Comparison of ENCODE assay signal across 8 mouse cellular contexts in genomic region chr4:148168287-148168686, GRCm38 (mm10). TPM values are rescaled to one million over a fixed set of nuclear protein-coding genes. Genes with fewer than 3 reads are reported as not detected.
DNase-seq lines count a peak whose midpoint lies in the region; ATAC-seq and TF ChIP-seq lines count a peak whose summit lies in the region.

No protein-coding gene starts in this region.

- H3K9ac ChIP-seq in forebrain, postnatal 0 days: no peak overlapping the region
- no peak overlapping the region for H3K9ac ChIP-seq in forebrain, embryonic 12.5 days
- no peak overlapping the region for H3K9ac ChIP-seq in midbrain, embryonic 11.5 days (ENCODE audit: low read length)
- no peak overlapping the region for H3K9ac ChIP-seq in midbrain, embryonic 13.5 days (replicated peaks)
- H3K9ac ChIP-seq in embryonic facial prominence, embryonic 14.5 days (ENCODE audit: low read depth, low read length): no peak overlapping the region

- H3K27ac ChIP-seq in forebrain, postnatal 0 days (ENCODE audit: low read depth, low read length): no peak overlapping the region
- H3K27ac ChIP-seq in forebrain, embryonic 12.5 days: no peak overlapping the region
- H3K27ac ChIP-seq in midbrain, embryonic 11.5 days (ENCODE audit: low read depth, low read length): no peak overlapping the region
- no peak overlapping the region for H3K27ac ChIP-seq in midbrain, embryonic 13.5 days
- no peak overlapping the region for H3K27ac ChIP-seq in embryonic facial prominence, embryonic 14.5 days (replicated peaks; ENCODE audit: low read depth, low read length)

- ATAC-seq in forebrain, postnatal 0 days: no peak
- ATAC-seq in forebrain, embryonic 12.5 days (ENCODE audit: low FRiP score): no peak
- no peak for ATAC-seq in midbrain, embryonic 11.5 days (ENCODE audit: low FRiP score)
- ATAC-seq in midbrain, embryonic 13.5 days: no peak
- no peak for ATAC-seq in embryonic facial prominence, embryonic 14.5 days (ENCODE audit: low read depth)

- no peaks in the 10 kb centered on the region for H3K36me3 ChIP-seq in forebrain, postnatal 0 days (ENCODE audit: insufficient read depth)
- H3K36me3 ChIP-seq in forebrain, embryonic 12.5 days (replicated peaks): no peaks in the 10 kb centered on the region
- no peaks in the 10 kb centered on the region for H3K36me3 ChIP-seq in midbrain, embryonic 11.5 days (ENCODE audit: control insufficient read depth, insufficient read depth, low read length)
- H3K36me3 ChIP-seq in midbrain, embryonic 13.5 days: no peaks in the 10 kb centered on the region
- no peaks in the 10 kb centered on the region for H3K36me3 ChIP-seq in embryonic facial prominence, embryonic 14.5 days (ENCODE audit: control insufficient read depth, insufficient read depth, low read length)

- no peaks in the 10 kb centered on the region for H3K9me3 ChIP-seq in forebrain, postnatal 0 days (ENCODE audit: low read length)
- no peaks in the 10 kb centered on the region for H3K9me3 ChIP-seq in forebrain, embryonic 12.5 days
- H3K9me3 ChIP-seq in midbrain, embryonic 11.5 days (ENCODE audit: control insufficient read depth, low read length): no peaks in the 10 kb centered on the region
- H3K9me3 ChIP-seq in midbrain, embryonic 13.5 days: no peaks in the 10 kb centered on the region
- no peaks in the 10 kb centered on the region for H3K9me3 ChIP-seq in embryonic facial prominence, embryonic 14.5 days (ENCODE audit: control insufficient read depth, low read length)

- TF ChIP-seq CTCF in forebrain, postnatal 0 days (IDR thresholded peaks at IDR 0.05; ENCODE audit: low read depth): peak; percentile 80

- H3K4me3 ChIP-seq in forebrain, postnatal 0 days (ENCODE audit: low read depth, low read length): no peak overlapping the region
- no peak overlapping the region for H3K4me3 ChIP-seq in forebrain, embryonic 12.5 days (replicated peaks)
- H3K4me3 ChIP-seq in midbrain, embryonic 11.5 days (ENCODE audit: low read depth, low read length): no peak overlapping the region
- no peak overlapping the region for H3K4me3 ChIP-seq in midbrain, embryonic 13.5 days (replicated peaks)
- H3K4me3 ChIP-seq in embryonic facial prominence, embryonic 14.5 days (ENCODE audit: low read depth, low read length): no peak overlapping the region

- H3K27me3 ChIP-seq in forebrain, postnatal 0 days (ENCODE audit: insufficient read depth, low read length): peaks cover 46% of the 10 kb centered on the region
- peaks cover 89% of the 10 kb centered on the region for H3K27me3 ChIP-seq in forebrain, embryonic 12.5 days
- H3K27me3 ChIP-seq in midbrain, embryonic 11.5 days (ENCODE audit: control insufficient read depth, insufficient read depth, low read length): peaks cover 58% of the 10 kb centered on the region
- H3K27me3 ChIP-seq in midbrain, embryonic 13.5 days: peaks cover 77% of the 10 kb centered on the region
- H3K27me3 ChIP-seq in embryonic facial prominence, embryonic 14.5 days (replicated peaks; ENCODE audit: control insufficient read depth, insufficient read depth, low read length): peaks cover 74% of the 10 kb centered on the region

- 0 out of 2 replicates have a peak, but pooled peaks cover 4% of the 10 kb centered on the region for H3K4me1 ChIP-seq in forebrain, postnatal 0 days (ENCODE audit: insufficient read depth)
- H3K4me1 ChIP-seq in forebrain, embryonic 12.5 days: peaks cover 46% of the 10 kb centered on the region
- H3K4me1 ChIP-seq in midbrain, embryonic 11.5 days (ENCODE audit: control insufficient read depth, insufficient read depth, low read length): peaks cover 14% of the 10 kb centered on the region
- peaks cover 48% of the 10 kb centered on the region for H3K4me1 ChIP-seq in midbrain, embryonic 13.5 days (replicated peaks)
- H3K4me1 ChIP-seq in embryonic facial prominence, embryonic 14.5 days (ENCODE audit: control insufficient read depth, insufficient read depth, low read length): no peaks in the 10 kb centered on the region

- no peak overlapping the region for H3K4me2 ChIP-seq in forebrain, postnatal 0 days (ENCODE audit: low read depth)
- H3K4me2 ChIP-seq in forebrain, embryonic 12.5 days: no peak overlapping the region
- H3K4me2 ChIP-seq in midbrain, embryonic 11.5 days: no peak overlapping the region
- H3K4me2 ChIP-seq in midbrain, embryonic 13.5 days (replicated peaks): no peak overlapping the region
- H3K4me2 ChIP-seq in embryonic facial prominence, embryonic 14.5 days (ENCODE audit: low read depth, low read length): no peak overlapping the region

- WGBS in forebrain, postnatal 0 days: 25% methylated on average over 7 of the region's 7 CpGs
- 28% methylated on average over 7 of the region's 7 CpGs for WGBS in forebrain, embryonic 12.5 days
- 33% methylated on average over 7 of the region's 7 CpGs for WGBS in midbrain, embryonic 11.5 days
- WGBS in midbrain, embryonic 13.5 days: 21% methylated on average over 7 of the region's 7 CpGs
- WGBS in embryonic facial prominence, embryonic 14.5 days: 20% methylated on average over 7 of the region's 7 CpGs

- DNase-seq in forebrain, postnatal 0 days: peak; percentile 80
- peak; percentile 93 for DNase-seq in midbrain, embryonic 11.5 days (ENCODE audit: low spot score, missing footprints)
- peak; percentile 72 for DNase-seq in adrenal gland, postnatal 14 days
- peak; percentile 57 for DNase-seq in embryonic facial prominence, embryonic 14.5 days (ENCODE audit: low spot score)
- DNase-seq in lung, postnatal 36 days: peak; percentile 47
- DNase-seq in thymus, postnatal 0 days (ENCODE audit: low spot score): peak; percentile 75

RNA-seq across cellular contexts. Expression of gene Fbxo2, which starts 7.9 kb away (rescaled TPM):
- 10.2 and 11.9 TPM in 2 replicates for total RNA-seq in forebrain, postnatal 0 days (2014; rRNA removed)
- polyA plus RNA-seq in forebrain, postnatal 0 days (2015; fragmentation: Nextera tagmentation; extraction: Ambion mirVana): 11.4 and 15.6 TPM in 2 replicates
- 1.2 and 1.5 TPM in 2 replicates for polyA plus RNA-seq in forebrain, embryonic 12.5 days (2016; fragmentation: Nextera tagmentation; extraction: Ambion mirVana)
- 0.58 and 1.1 TPM in 2 replicates for polyA plus RNA-seq in midbrain, embryonic 11.5 days (2014; fragmentation: Nextera tagmentation; extraction: Ambion mirVana)
- polyA plus RNA-seq in midbrain, embryonic 13.5 days (2015; fragmentation: Nextera tagmentation; extraction: Ambion mirVana): 2.3 and 2.4 TPM in 2 replicates
- 3.3 and 3.9 TPM in 2 replicates for total RNA-seq in adrenal gland, postnatal 14 days (2021)
- polyA plus RNA-seq in embryonic facial prominence, embryonic 14.5 days (2014; fragmentation: Nextera tagmentation; extraction: Ambion mirVana): 5.4 and 7.9 TPM in 2 replicates
- 0.71 and 1.1 TPM in 2 replicates for polyA plus RNA-seq in thymus, postnatal 0 days (2015; fragmentation: Nextera tagmentation; extraction: Ambion mirVana)

RNA-seq across cellular contexts. Expression of gene Fbxo44, which starts 8.0 kb away (rescaled TPM):
- 126 and 132 TPM in 2 replicates for total RNA-seq in forebrain, postnatal 0 days (2014; rRNA removed)
- polyA plus RNA-seq in forebrain, postnatal 0 days (2015; fragmentation: Nextera tagmentation; extraction: Ambion mirVana): 73.3 and 81.4 TPM in 2 replicates
- polyA plus RNA-seq in forebrain, embryonic 12.5 days (2016; fragmentation: Nextera tagmentation; extraction: Ambion mirVana): 57.5 and 60.5 TPM in 2 replicates
- 65.3 and 71.4 TPM in 2 replicates for polyA plus RNA-seq in midbrain, embryonic 11.5 days (2014; fragmentation: Nextera tagmentation; extraction: Ambion mirVana)
- polyA plus RNA-seq in midbrain, embryonic 13.5 days (2015; fragmentation: Nextera tagmentation; extraction: Ambion mirVana): 97.8 and 103 TPM in 2 replicates
- total RNA-seq in adrenal gland, postnatal 14 days (2021): 6.7 and 9.1 TPM in 2 replicates
- polyA plus RNA-seq in embryonic facial prominence, embryonic 14.5 days (2014; fragmentation: Nextera tagmentation; extraction: Ambion mirVana): 7.7 and 9.6 TPM in 2 replicates
- 10.2 and 10.9 TPM in 2 replicates for polyA plus RNA-seq in thymus, postnatal 0 days (2015; fragmentation: Nextera tagmentation; extraction: Ambion mirVana)

RNA-seq across cellular contexts. Expression of gene Fbxo6, which starts 16.3 kb away (rescaled TPM):
- total RNA-seq in forebrain, postnatal 0 days (2014; rRNA removed): 22.0 and 24.0 TPM in 2 replicates
- polyA plus RNA-seq in forebrain, postnatal 0 days (2015; fragmentation: Nextera tagmentation; extraction: Ambion mirVana): 22.8 and 24.9 TPM in 2 replicates
- 14.9 and 16.4 TPM in 2 replicates for polyA plus RNA-seq in forebrain, embryonic 12.5 days (2016; fragmentation: Nextera tagmentation; extraction: Ambion mirVana)
- 13.1 and 14.2 TPM in 2 replicates for polyA plus RNA-seq in midbrain, embryonic 11.5 days (2014; fragmentation: Nextera tagmentation; extraction: Ambion mirVana)
- polyA plus RNA-seq in midbrain, embryonic 13.5 days (2015; fragmentation: Nextera tagmentation; extraction: Ambion mirVana): 15.9 and 19.6 TPM in 2 replicates
- total RNA-seq in adrenal gland, postnatal 14 days (2021): 30.7 and 31.0 TPM in 2 replicates
- polyA plus RNA-seq in embryonic facial prominence, embryonic 14.5 days (2014; fragmentation: Nextera tagmentation; extraction: Ambion mirVana): 13.8 and 15.3 TPM in 2 replicates
- 36.2 and 37.7 TPM in 2 replicates for polyA plus RNA-seq in thymus, postnatal 0 days (2015; fragmentation: Nextera tagmentation; extraction: Ambion mirVana)

RNA-seq across cellular contexts. Expression of gene Draxin, which starts 37.8 kb away (rescaled TPM):
- 37.5 and 40.5 TPM in 2 replicates for total RNA-seq in forebrain, postnatal 0 days (2014; rRNA removed)
- polyA plus RNA-seq in forebrain, postnatal 0 days (2015; fragmentation: Nextera tagmentation; extraction: Ambion mirVana): 6.8 and 8.7 TPM in 2 replicates
- polyA plus RNA-seq in forebrain, embryonic 12.5 days (2016; fragmentation: Nextera tagmentation; extraction: Ambion mirVana): 6.4 and 8.0 TPM in 2 replicates
- 11.5 and 12.7 TPM in 2 replicates for polyA plus RNA-seq in midbrain, embryonic 11.5 days (2014; fragmentation: Nextera tagmentation; extraction: Ambion mirVana)
- 14.6 and 20.4 TPM in 2 replicates for polyA plus RNA-seq in midbrain, embryonic 13.5 days (2015; fragmentation: Nextera tagmentation; extraction: Ambion mirVana)
- total RNA-seq in adrenal gland, postnatal 14 days (2021): 0.11 and 0.38 TPM in 2 replicates
- polyA plus RNA-seq in embryonic facial prominence, embryonic 14.5 days (2014; fragmentation: Nextera tagmentation; extraction: Ambion mirVana): 0.56 and 0.67 TPM in 2 replicates
- polyA plus RNA-seq in thymus, postnatal 0 days (2015; fragmentation: Nextera tagmentation; extraction: Ambion mirVana): not detected in 2 replicates

RNA-seq across cellular contexts. Expression of gene Mad2l2, which starts 38.1 kb away (rescaled TPM):
- 43.6 and 45.7 TPM in 2 replicates for total RNA-seq in forebrain, postnatal 0 days (2014; rRNA removed)
- 102 and 104 TPM in 2 replicates for polyA plus RNA-seq in forebrain, postnatal 0 days (2015; fragmentation: Nextera tagmentation; extraction: Ambion mirVana)
- polyA plus RNA-seq in forebrain, embryonic 12.5 days (2016; fragmentation: Nextera tagmentation; extraction: Ambion mirVana): 76.1 and 81.6 TPM in 2 replicates
- polyA plus RNA-seq in midbrain, embryonic 11.5 days (2014; fragmentation: Nextera tagmentation; extraction: Ambion mirVana): 82.7 and 83.6 TPM in 2 replicates
- polyA plus RNA-seq in midbrain, embryonic 13.5 days (2015; fragmentation: Nextera tagmentation; extraction: Ambion mirVana): 105 and 106 TPM in 2 replicates
- 20.0 and 21.2 TPM in 2 replicates for total RNA-seq in adrenal gland, postnatal 14 days (2021)
- polyA plus RNA-seq in embryonic facial prominence, embryonic 14.5 days (2014; fragmentation: Nextera tagmentation; extraction: Ambion mirVana): 51.1 and 59.8 TPM in 2 replicates
- 42.1 and 46.1 TPM in 2 replicates for polyA plus RNA-seq in thymus, postnatal 0 days (2015; fragmentation: Nextera tagmentation; extraction: Ambion mirVana)
